ENCODE assay signal across 18 mouse cellular contexts in the genomic region with DNA sequence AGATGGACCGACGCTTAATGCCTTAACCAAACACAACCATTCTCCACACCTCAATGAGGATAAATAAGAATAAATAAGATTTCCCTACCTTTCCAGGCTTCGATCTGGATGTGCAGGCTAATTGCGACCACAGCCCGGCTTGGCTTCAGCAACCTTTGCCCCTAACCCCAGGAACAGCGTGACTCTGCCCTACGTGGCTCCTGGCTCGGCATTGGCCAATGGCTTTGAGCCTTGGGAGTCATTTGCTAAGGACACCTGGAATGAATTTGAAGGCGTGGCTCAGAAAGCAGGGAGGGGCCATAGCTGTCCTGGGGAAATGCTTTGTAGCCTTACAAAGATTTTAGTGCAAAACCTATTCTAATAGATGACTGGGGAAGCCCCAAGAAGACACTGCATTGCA. TPM values are rescaled to one million over a fixed set of nuclear protein-coding genes. Genes with fewer than 3 reads are reported as not detected.
DNase-seq lines count a peak whose midpoint lies in the region; ATAC-seq and TF ChIP-seq lines count a peak whose summit lies in the region.
"Had no signal": no experiment of that assay in that cellular context is flagged by ENCODE, and none has a peak within 500 bp of the region (broad histone marks: within the 10 kb centered on the region; RNA-seq: fewer than 3 reads in every experiment).

No protein-coding gene starts in this region.

- DNase-seq in forelimb bud, embryonic 11.5 days (ENCODE audit: low read depth, low spot score) = peak; percentile 36
- DNase-seq in kidney, postnatal 0 days (ENCODE audit: low spot score) = no peak
- no peak for DNase-seq in liver, embryonic 11.5 days (ENCODE audit: low spot score)
- DNase-seq in left cerebral cortex, adult 8-10 months (ENCODE audit: low spot score in 2 of 2) = no peak
- no peak for DNase-seq in hindbrain, postnatal 0 days (ENCODE audit: low spot score)
- no peak for DNase-seq in adrenal gland, postnatal 4 days (ENCODE audit: low spot score in 2 of 2)
- no peak for DNase-seq in spleen, postnatal 10 days (ENCODE audit: low spot score in 2 of 2)
- DNase-seq: adrenal gland, postnatal 36 days; B cell, adult 2 months; cerebellum, adult 11-12 months; thymus, adult 18-20 months had no signal

- no peak overlapping the region; the same call in 1 of the 2 replicates for H3K9ac ChIP-seq in kidney, postnatal 0 days (ENCODE audit: low read depth, low read length)
- H3K9ac ChIP-seq in liver, embryonic 11.5 days (ENCODE audit: low read depth, low read length) = no peak overlapping the region
- H3K9ac ChIP-seq in hindbrain, postnatal 0 days (replicated peaks; ENCODE audit: low read length) = no peak overlapping the region
- H3K9ac ChIP-seq: embryonic facial prominence, embryonic 15.5 days; lung, embryonic 15.5 days; neural tube, embryonic 12.5 days had no signal

- no peak for TF ChIP-seq CTCF in E14TG2a.4 (conservative IDR thresholded peaks at IDR 0.05; ENCODE audit: low read length)
- no peak for TF ChIP-seq CTCF in kidney, postnatal 0 days (IDR thresholded peaks at IDR 0.05; ENCODE audit: low read depth)
- TF ChIP-seq CTCF in hindbrain, postnatal 0 days (IDR thresholded peaks at IDR 0.05; ENCODE audit: low read depth) = no peak

- H3K9me3 ChIP-seq in E14TG2a.4 (ENCODE audit: low read length) = no peaks in the 10 kb centered on the region
- H3K9me3 ChIP-seq in kidney, postnatal 0 days (replicated peaks; ENCODE audit: low read length) = no peaks in the 10 kb centered on the region
- no peaks in the 10 kb centered on the region for H3K9me3 ChIP-seq in liver, embryonic 11.5 days (ENCODE audit: control insufficient read depth, low read length)
- H3K9me3 ChIP-seq in hindbrain, postnatal 0 days (ENCODE audit: low read length) = no peaks in the 10 kb centered on the region
- H3K9me3 ChIP-seq: embryonic facial prominence, embryonic 15.5 days; lung, embryonic 15.5 days; neural tube, embryonic 12.5 days had no signal

- H3K27me3 ChIP-seq in E14TG2a.4 (ENCODE audit: insufficient read depth, low read length) = no peaks in the 10 kb centered on the region
- H3K27me3 ChIP-seq in kidney, postnatal 0 days (ENCODE audit: insufficient read depth, low read length) = no peaks in the 10 kb centered on the region
- no peaks in the 10 kb centered on the region for H3K27me3 ChIP-seq in liver, embryonic 11.5 days (replicated peaks; ENCODE audit: control insufficient read depth, insufficient read depth, low read length)
- H3K27me3 ChIP-seq in hindbrain, postnatal 0 days (ENCODE audit: insufficient read depth, low read length) = no peaks in the 10 kb centered on the region
- H3K27me3 ChIP-seq: embryonic facial prominence, embryonic 15.5 days; lung, embryonic 15.5 days; neural tube, embryonic 12.5 days had no signal

- H3K4me2 ChIP-seq in kidney, postnatal 0 days (ENCODE audit: low read length) = peak overlapping the region; percentile 38; the same call in 1 of the 2 replicates
- H3K4me2 ChIP-seq in liver, embryonic 11.5 days = peak overlapping the region; percentile 32; the same call in 1 of the 2 replicates
- H3K4me2 ChIP-seq in hindbrain, postnatal 0 days (ENCODE audit: low read depth, low read length) = no peak overlapping the region
- H3K4me2 ChIP-seq: embryonic facial prominence, embryonic 15.5 days; heart, embryonic 11.5 days; lung, embryonic 15.5 days; midbrain, embryonic 11.5 days; neural tube, embryonic 12.5 days had no signal

- peak overlapping the region; percentile 83 for H3K27ac ChIP-seq in kidney, postnatal 0 days
- no peak overlapping the region for H3K27ac ChIP-seq in liver, embryonic 11.5 days (ENCODE audit: low read depth, low read length)
- H3K27ac ChIP-seq in hindbrain, postnatal 0 days = no peak overlapping the region
- H3K27ac ChIP-seq: embryonic facial prominence, embryonic 15.5 days; lung, embryonic 15.5 days; neural tube, embryonic 12.5 days had no signal

- H3K4me3 ChIP-seq in E14TG2a.4 (replicated peaks; ENCODE audit: low read length) = peak overlapping the region; percentile 35; the same call in 1 of the 2 replicates
- H3K4me3 ChIP-seq in kidney, postnatal 0 days (replicated peaks; ENCODE audit: low read depth, low read length) = peak overlapping the region; percentile 29
- H3K4me3 ChIP-seq in liver, embryonic 11.5 days (ENCODE audit: low read depth, low read length) = peak overlapping the region; percentile 35; the same call in 1 of the 2 replicates
- no peak overlapping the region for H3K4me3 ChIP-seq in hindbrain, postnatal 0 days (ENCODE audit: low read length)
- H3K4me3 ChIP-seq: embryonic facial prominence, embryonic 15.5 days; lung, embryonic 15.5 days; neural tube, embryonic 12.5 days had no signal

- H3K36me3 ChIP-seq in E14TG2a.4 (ENCODE audit: insufficient read depth, low read length) = no peaks in the 10 kb centered on the region
- H3K36me3 ChIP-seq in kidney, postnatal 0 days (ENCODE audit: insufficient read depth, low read length) = no peaks in the 10 kb centered on the region
- no peaks in the 10 kb centered on the region for H3K36me3 ChIP-seq in liver, embryonic 11.5 days (ENCODE audit: control insufficient read depth, insufficient read depth, low read length)
- no peaks in the 10 kb centered on the region for H3K36me3 ChIP-seq in hindbrain, postnatal 0 days (ENCODE audit: insufficient read depth, low read length)
- H3K36me3 ChIP-seq: embryonic facial prominence, embryonic 15.5 days; lung, embryonic 15.5 days; neural tube, embryonic 12.5 days had no signal

- peak; percentile 44; the same call in 1 of the 2 replicates for ATAC-seq in kidney, postnatal 0 days (replicated peaks; ENCODE audit: low FRiP score, low read depth)
- peak; percentile 45; the same call in 1 of the 2 replicates for ATAC-seq in liver, embryonic 11.5 days (replicated peaks; ENCODE audit: low FRiP score)
- no peak for ATAC-seq in hindbrain, postnatal 0 days

- H3K4me1 ChIP-seq in E14TG2a.4 (replicated peaks; ENCODE audit: low read depth, low read length) = peaks cover 39% of the 10 kb centered on the region
- no peaks in the 10 kb centered on the region for H3K4me1 ChIP-seq in kidney, postnatal 0 days (replicated peaks; ENCODE audit: insufficient read depth, low read length)
- H3K4me1 ChIP-seq in liver, embryonic 11.5 days (replicated peaks; ENCODE audit: control insufficient read depth, insufficient read depth, low read length) = no peaks in the 10 kb centered on the region
- no peaks in the 10 kb centered on the region for H3K4me1 ChIP-seq in hindbrain, postnatal 0 days (ENCODE audit: insufficient read depth, low read length)
- H3K4me1 ChIP-seq: embryonic facial prominence, embryonic 15.5 days; lung, embryonic 15.5 days; neural tube, embryonic 12.5 days had no signal

- 49% methylated on average over 9 of the region's 9 CpGs for WGBS in kidney, postnatal 0 days
- 58% methylated on average over 9 of the region's 9 CpGs for WGBS in liver, embryonic 11.5 days
- 69% methylated on average over 9 of the region's 9 CpGs for WGBS in hindbrain, postnatal 0 days

RNA-seq across cellular contexts. Expression of a gene that starts 50.3 kb away (rescaled TPM):
- 0.33 and 0.47 TPM in 2 replicates for polyA plus RNA-seq in kidney, postnatal 0 days (2015; fragmentation: Nextera tagmentation; extraction: Ambion mirVana)
- polyA plus RNA-seq in liver, embryonic 11.5 days (2014; fragmentation: Nextera tagmentation; extraction: Ambion mirVana) = not detected in 2 replicates
- not detected for total RNA-seq in left cerebral cortex, adult 8-10 months (2022)
- total RNA-seq in hindbrain, postnatal 0 days (2014; rRNA removed) = 0.18 TPM in 1 of 2 replicates, not detected in the other
- 0.37 TPM in 1 of 2 replicates, not detected in the other for polyA plus RNA-seq in hindbrain, postnatal 0 days (2015; fragmentation: Nextera tagmentation; extraction: Ambion mirVana)
- under 1 TPM; 0.39 to 0.40 TPM for total RNA-seq in adrenal gland, postnatal 4 days (2021)
- total RNA-seq: left cerebral cortex, adult 18-20 months had no signal
- polyA plus RNA-seq: midbrain, embryonic 11.5 days had no signal
